Mouse (Mus musculus) midbrain, embryonic 16.5 days (tissue): ENCODE data around the gene Kncn. TPM values are rescaled to one million over a fixed set of nuclear protein-coding genes. Genes with fewer than 3 reads are reported as not detected.

Source experiments
- ATAC-seq: fragments of 200-750 bp; cut with Nextera tagmentation; 2 replicates; pipeline ENCODE4 v1.8.0; 2017; ENCODE audit warnings: moderate TSS enrichment
- H3K27ac ChIP-seq: fragments of 300-500 bp; sonication (generic); 2 replicates; pipeline ENCODE4 v1.5.1; 2014; ENCODE audit warnings: mild to moderate bottlenecking, low read length, mixed read lengths
- H3K27me3 ChIP-seq: fragments of 300-500 bp; sonication (generic); 2 replicates; pipeline ENCODE4 v1.6.1; 2014; ENCODE audit warnings: low read depth, low read length, mixed read lengths; ENCODE audit not compliant: control insufficient read depth, insufficient read depth
- H3K36me3 ChIP-seq: fragments of 300-500 bp; sonication (generic); 2 replicates; pipeline ENCODE4 v1.6.1; 2014; ENCODE audit warnings: mild to moderate bottlenecking, low read length, moderate library complexity, mixed read lengths; ENCODE audit not compliant: control insufficient read depth, insufficient read depth
- H3K4me1 ChIP-seq: fragments of 300-500 bp; sonication (generic); 2 replicates; pipeline ENCODE4 v1.6.1; 2014; ENCODE audit warnings: mild to moderate bottlenecking, low read length, mixed read lengths; ENCODE audit not compliant: control insufficient read depth, insufficient read depth
- H3K4me2 ChIP-seq: fragments of 300-500 bp; sonication (generic); 2 replicates; pipeline ENCODE4 v1.6.1; 2014; ENCODE audit warnings: mild to moderate bottlenecking, low read length, mixed read lengths
- H3K4me3 ChIP-seq: fragments of 300-500 bp; sonication (generic); 2 replicates; pipeline ENCODE4 v1.5.1; 2014; ENCODE audit warnings: low read depth, mild to moderate bottlenecking, low read length, moderate library complexity, mixed read lengths
- H3K9ac ChIP-seq: fragments of 300-500 bp; sonication (generic); 2 replicates; pipeline ENCODE4 v1.6.1; 2014; ENCODE audit warnings: low read depth, low read length, mixed read lengths
- H3K9me3 ChIP-seq: fragments of 300-500 bp; sonication (generic); replicated peaks from 2 replicates; pipeline ENCODE4 v1.6.1; 2014; ENCODE audit warnings: mild to moderate bottlenecking, low read length, mixed read lengths; ENCODE audit not compliant: control insufficient read depth, poor library complexity, severe bottlenecking
- WGBS: fragments of 180-500 bp; shearing (Covaris S2); extraction: QIAGEN DNeasy Blood & Tissue Kit; methylation state at CpG from one replicate; pipeline ENCODE4 v1.1.7; 2014; 5-methylcytosine and 5-hydroxymethylcytosine counted together
- polyA plus RNA-seq: library from polyadenylated mRNA; unstranded; fragments of >200 nt; fragmentation: Nextera tagmentation; extraction: Ambion mirVana; gene quantifications from 2 replicates; pipeline ENCODE4 v1.2.1, GENCODE M21; 2015

The Kncn gene
- polyA plus RNA-seq, 1 experiment from 2014 or later: 0.18 TPM

- Histone ChIP-seq H3K36me3 (no peaks in the 10 kb centered on the region), H3K9me3 (no peaks in the 10 kb centered on the region), H3K4me1 (peaks cover 10% of the 10 kb centered on the region), H3K27me3 (peaks cover 24% of the 10 kb centered on the region), H3K9ac (peak overlapping the region; percentile 54; the same call in 1 of the 2 replicates), H3K27ac (no peak overlapping the region), H3K4me3 (peak overlapping the region; percentile 35), H3K4me2 (peak overlapping the region; percentile 65)
- 10% methylated on average over 6 of the region's 6 CpGs for WGBS
- no peak for ATAC-seq
Measured at GRCm38 (mm10) chr4:115890066-115890465, 5.9 kb downstream of the Kncn start.

- no peaks in the 10 kb centered on the region for H3K9me3 ChIP-seq
- H3K27me3 ChIP-seq: peaks cover 24% of the 10 kb centered on the region
- peak; percentile 20; the same call in 1 of the 2 replicates for ATAC-seq
- peaks cover 9% of the 10 kb centered on the region for H3K4me1 ChIP-seq
- 1% methylated on average over 31 of the region's 31 CpGs for WGBS
- peak within 1 kb of the TSS; percentile 65 for H3K4me2 ChIP-seq
- H3K27ac ChIP-seq: no peak within 1 kb of the TSS
- peak within 1 kb of the TSS; percentile 35 for H3K4me3 ChIP-seq
- H3K36me3 ChIP-seq: no peaks in the 10 kb centered on the region
- H3K9ac ChIP-seq: peak within 1 kb of the TSS; percentile 54
Measured at GRCm38 (mm10) chr4:115890553-115890952, 6.4 kb downstream of the Kncn start, which contains the start of gene 6430628N08Rik. Gene 6430628N08Rik (plus strand): TSS chr4:115890665.

GRCm38 (mm10) chr4:115894281-115894680, 10.1 kb downstream of the Kncn start:
- Histone ChIP-seq H3K4me2 (no peak overlapping the region), H3K4me1 (peaks cover 6% of the 10 kb centered on the region; the same call in 1 of the 2 replicates), H3K9ac (no peak overlapping the region), H3K27ac (no peak overlapping the region), H3K27me3 (peaks cover 45% of the 10 kb centered on the region), H3K9me3 (no peaks in the 10 kb centered on the region), H3K36me3 (no peaks in the 10 kb centered on the region), H3K4me3 (no peak overlapping the region)
- WGBS: 8% methylated on average over 3 of the region's 3 CpGs
- ATAC-seq: no peak

- Histone ChIP-seq H3K4me2 (peak overlapping the region; percentile 88), H3K9me3 (no peaks in the 10 kb centered on the region), H3K27ac (no peak overlapping the region), H3K4me1 (no peaks in the 10 kb centered on the region), H3K27me3 (peaks cover 42% of the 10 kb centered on the region), H3K9ac (peak overlapping the region; percentile 60), H3K36me3 (no peaks in the 10 kb centered on the region), H3K4me3 (peak overlapping the region; percentile 41)
- ATAC-seq: peak; percentile 61
- under 1% methylated on average over 56 of the region's 56 CpGs for WGBS
Measured at GRCm38 (mm10) chr4:115897901-115898631, 13.9 kb downstream of the Kncn start.

GRCm38 (mm10) chr4:115902816-115903215, 18.6 kb downstream of the Kncn start:
- H3K27me3 ChIP-seq: peaks cover 53% of the 10 kb centered on the region
- WGBS: 20% methylated on average over 5 of the region's 5 CpGs

GRCm38 (mm10) chr4:115904375-115904774, 20.2 kb downstream of the Kncn start:
- Histone ChIP-seq H3K36me3 (no peaks in the 10 kb centered on the region), H3K4me1 (no peaks in the 10 kb centered on the region; the same call in 1 of the 2 replicates), H3K27ac (no peak overlapping the region), H3K27me3 (peaks cover 45% of the 10 kb centered on the region), H3K4me2 (no peak overlapping the region), H3K9me3 (no peaks in the 10 kb centered on the region), H3K4me3 (no peak overlapping the region), H3K9ac (no peak overlapping the region)
- WGBS: 6% methylated on average over 12 of the region's 12 CpGs
- no peak for ATAC-seq

More at GRCm38 (mm10) chr4:115902816-115903215, 18.6 kb downstream of the Kncn start:
- ATAC-seq: no peak
- Histone ChIP-seq H3K27ac (no peak overlapping the region), H3K4me2 (no peak overlapping the region), H3K9me3 (no peaks in the 10 kb centered on the region), H3K4me3 (no peak overlapping the region), H3K36me3 (no peaks in the 10 kb centered on the region), H3K9ac (no peak overlapping the region), H3K4me1 (no peaks in the 10 kb centered on the region; the same call in 1 of the 2 replicates)

GRCm38 (mm10) chr4:115905701-115906100, 21.5 kb downstream of the Kncn start:
- Histone ChIP-seq H3K9ac (no peak overlapping the region), H3K4me3 (no peak overlapping the region), H3K27ac (no peak overlapping the region), H3K9me3 (no peaks in the 10 kb centered on the region), H3K36me3 (no peaks in the 10 kb centered on the region), H3K27me3 (peaks cover 35% of the 10 kb centered on the region), H3K4me1 (no peaks in the 10 kb centered on the region; the same call in 1 of the 2 replicates), H3K4me2 (no peak overlapping the region)
- ATAC-seq: no peak
- 2% methylated on average over 7 of the region's 7 CpGs for WGBS

GRCm38 (mm10) chr4:115906791-115907190, 22.6 kb downstream of the Kncn start:
- Histone ChIP-seq H3K9me3 (no peaks in the 10 kb centered on the region), H3K9ac (no peak overlapping the region), H3K36me3 (no peaks in the 10 kb centered on the region), H3K4me3 (no peak overlapping the region), H3K27me3 (peaks cover 32% of the 10 kb centered on the region), H3K4me1 (no peaks in the 10 kb centered on the region; the same call in 1 of the 2 replicates), H3K4me2 (no peak overlapping the region), H3K27ac (no peak overlapping the region)
- ATAC-seq: no peak
- 92% methylated on average over 3 of the region's 3 CpGs for WGBS

GRCm38 (mm10) chr4:115907994-115908393, 23.8 kb downstream of the Kncn start:
- Histone ChIP-seq H3K27me3 (peaks cover 30% of the 10 kb centered on the region), H3K9ac (no peak overlapping the region), H3K36me3 (no peaks in the 10 kb centered on the region), H3K4me1 (no peaks in the 10 kb centered on the region; the same call in 1 of the 2 replicates), H3K9me3 (no peaks in the 10 kb centered on the region), H3K4me2 (no peak overlapping the region), H3K27ac (no peak overlapping the region), H3K4me3 (no peak overlapping the region)
- no peak for ATAC-seq
- WGBS: 88% methylated on average over 1 of the region's 1 CpGs
